Comparison of ENCODE assay signal across 25 mouse cellular contexts in the genomic region with DNA sequence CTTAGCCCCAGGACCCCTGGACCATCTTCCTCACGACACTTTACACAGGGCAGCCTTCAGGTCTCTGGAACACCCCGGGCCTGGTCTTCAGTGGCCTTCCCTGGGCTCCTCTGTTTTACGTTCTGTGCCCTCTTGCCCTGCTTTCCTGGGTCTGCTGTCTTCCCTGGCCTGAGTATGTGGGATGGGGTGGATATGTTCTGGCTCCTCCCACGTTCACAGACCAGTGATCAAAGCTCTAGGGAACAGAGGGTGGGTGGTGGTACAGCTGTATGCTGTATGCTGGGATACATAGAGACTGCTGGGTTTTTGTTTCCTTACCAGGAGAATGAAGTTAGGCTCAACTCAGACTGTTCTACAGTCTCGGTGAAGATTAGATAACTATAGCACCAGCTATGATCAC.
DNase-seq lines count a peak whose midpoint lies in the region; ATAC-seq and TF ChIP-seq lines count a peak whose summit lies in the region.
"Had no signal": no experiment of that assay in that cellular context is flagged by ENCODE, and none has a peak within 500 bp of the region (broad histone marks: within the 10 kb centered on the region; RNA-seq: fewer than 3 reads in every experiment).

No protein-coding gene starts in this region.

- no peak overlapping the region for H3K9ac ChIP-seq in hindbrain, embryonic 13.5 days
- H3K9ac ChIP-seq in hindbrain, postnatal 0 days (replicated peaks; ENCODE audit: low read length), result no peak overlapping the region
- H3K9ac ChIP-seq in neural tube, embryonic 11.5 days (ENCODE audit: low read length), result no peak overlapping the region
- no peak overlapping the region for H3K9ac ChIP-seq in neural tube, embryonic 15.5 days (replicated peaks)
- H3K9ac ChIP-seq: embryonic facial prominence, embryonic 15.5 days; hindbrain, embryonic 15.5 days; liver, embryonic 12.5 days; liver, postnatal 0 days had no signal

- 0 out of 2 replicates have a peak, but pooled peaks cover 3% of the 10 kb centered on the region for H3K4me1 ChIP-seq in hindbrain, embryonic 13.5 days (replicated peaks)
- H3K4me1 ChIP-seq in hindbrain, postnatal 0 days (ENCODE audit: insufficient read depth, low read length), result no peaks in the 10 kb centered on the region
- no peaks in the 10 kb centered on the region for H3K4me1 ChIP-seq in neural tube, embryonic 11.5 days (ENCODE audit: control insufficient read depth, insufficient read depth, low read length)
- H3K4me1 ChIP-seq in neural tube, embryonic 15.5 days, result peaks cover 3% of the 10 kb centered on the region; the same call in 1 of the 2 replicates
- H3K4me1 ChIP-seq: embryonic facial prominence, embryonic 15.5 days; hindbrain, embryonic 15.5 days had no signal

- ATAC-seq in hindbrain, embryonic 13.5 days (ENCODE audit: low FRiP score), result 0 out of 2 replicates have a peak, but pooled peaks have one; percentile 36
- no peak for ATAC-seq in hindbrain, postnatal 0 days
- ATAC-seq in neural tube, embryonic 11.5 days (ENCODE audit: insufficient read depth, low FRiP score, low TSS enrichment), result no peak
- no peak for ATAC-seq in neural tube, embryonic 15.5 days (ENCODE audit: low FRiP score)
- ATAC-seq: forebrain, embryonic 14.5 days; liver, embryonic 12.5 days; liver, postnatal 0 days had no signal

- no peaks in the 10 kb centered on the region for H3K9me3 ChIP-seq in hindbrain, embryonic 13.5 days
- no peaks in the 10 kb centered on the region for H3K9me3 ChIP-seq in hindbrain, postnatal 0 days (ENCODE audit: low read length)
- H3K9me3 ChIP-seq in neural tube, embryonic 11.5 days (ENCODE audit: control insufficient read depth, low read length), result no peaks in the 10 kb centered on the region
- no peaks in the 10 kb centered on the region for H3K9me3 ChIP-seq in neural tube, embryonic 15.5 days (replicated peaks)
- H3K9me3 ChIP-seq: embryonic facial prominence, embryonic 15.5 days; hindbrain, embryonic 15.5 days; liver, embryonic 12.5 days had no signal

- TF ChIP-seq CTCF in hindbrain, postnatal 0 days (IDR thresholded peaks at IDR 0.05; ENCODE audit: low read depth), result no peak
- no peak for TF ChIP-seq CTCF in layer of hippocampus, adult 2 months (conservative IDR thresholded peaks at IDR 0.05)

- 34% methylated on average over 5 of the region's 5 CpGs for WGBS in hindbrain, embryonic 13.5 days
- 32% methylated on average over 5 of the region's 5 CpGs for WGBS in hindbrain, postnatal 0 days
- 34% methylated on average over 5 of the region's 5 CpGs for WGBS in neural tube, embryonic 11.5 days
- WGBS in neural tube, embryonic 15.5 days, result 34% methylated on average over 5 of the region's 5 CpGs

- no peak overlapping the region for H3K4me2 ChIP-seq in hindbrain, embryonic 13.5 days
- H3K4me2 ChIP-seq in hindbrain, postnatal 0 days (ENCODE audit: low read depth, low read length), result no peak overlapping the region
- no peak overlapping the region for H3K4me2 ChIP-seq in neural tube, embryonic 11.5 days (ENCODE audit: low read depth)
- H3K4me2 ChIP-seq in neural tube, embryonic 15.5 days, result no peak overlapping the region
- H3K4me2 ChIP-seq: embryonic facial prominence, embryonic 15.5 days; heart, embryonic 11.5 days; hindbrain, embryonic 15.5 days; liver, embryonic 12.5 days had no signal

- H3K27me3 ChIP-seq in hindbrain, embryonic 13.5 days, result 0 out of 2 replicates have a peak, but pooled peaks cover 3% of the 10 kb centered on the region
- no peaks in the 10 kb centered on the region for H3K27me3 ChIP-seq in hindbrain, postnatal 0 days (ENCODE audit: insufficient read depth, low read length)
- H3K27me3 ChIP-seq in neural tube, embryonic 11.5 days (ENCODE audit: control insufficient read depth, insufficient read depth, low read length), result no peaks in the 10 kb centered on the region
- no peaks in the 10 kb centered on the region for H3K27me3 ChIP-seq in neural tube, embryonic 15.5 days (replicated peaks)
- H3K27me3 ChIP-seq: embryonic facial prominence, embryonic 15.5 days; hindbrain, embryonic 15.5 days had no signal

- H3K27ac ChIP-seq in hindbrain, embryonic 13.5 days, result no peak overlapping the region
- H3K27ac ChIP-seq in hindbrain, postnatal 0 days, result no peak overlapping the region
- H3K27ac ChIP-seq in layer of hippocampus, adult 2 months, result peak overlapping the region; percentile 47; the same call in 1 of the 2 replicates
- no peak overlapping the region for H3K27ac ChIP-seq in neural tube, embryonic 11.5 days (ENCODE audit: low read depth, low read length)
- no peak overlapping the region for H3K27ac ChIP-seq in neural tube, embryonic 15.5 days (replicated peaks)
- H3K27ac ChIP-seq: embryonic facial prominence, embryonic 15.5 days; gastrocnemius, adult 2 months; hindbrain, embryonic 15.5 days; liver, embryonic 12.5 days had no signal

- no peak for DNase-seq in hindbrain, postnatal 0 days (ENCODE audit: low spot score)
- no peak for DNase-seq in layer of hippocampus, adult 2 months (ENCODE audit: low spot score in 2 of 2)
- no peak for DNase-seq in layer of hippocampus, adult 11-12 months (ENCODE audit: low spot score)
- peak; percentile 9 for DNase-seq in neural tube, embryonic 11.5 days (ENCODE audit: low spot score)
- DNase-seq: adrenal gland, postnatal 25 days; B cell, adult 2 months; cerebellum, adult 11-12 months; cerebellum, postnatal 10 days; gastrocnemius, adult 2 months; gastrocnemius, postnatal 36 days; heart, adult 18-20 months; heart, postnatal 36 days; kidney, postnatal 10 days; liver, postnatal 0 days; lung, postnatal 36 days; retina, postnatal 1 day; right cerebral cortex, postnatal 14 days; thymus, postnatal 4 days had no signal

- H3K36me3 ChIP-seq in hindbrain, embryonic 13.5 days, result peaks cover 12% of the 10 kb centered on the region
- no peaks in the 10 kb centered on the region for H3K36me3 ChIP-seq in hindbrain, postnatal 0 days (ENCODE audit: insufficient read depth, low read length)
- no peaks in the 10 kb centered on the region for H3K36me3 ChIP-seq in neural tube, embryonic 11.5 days (ENCODE audit: control insufficient read depth, insufficient read depth, low read length)
- peaks cover 9% of the 10 kb centered on the region; the same call in 1 of the 2 replicates for H3K36me3 ChIP-seq in neural tube, embryonic 15.5 days
- H3K36me3 ChIP-seq: embryonic facial prominence, embryonic 15.5 days; liver, embryonic 12.5 days had no signal

- no peak overlapping the region for H3K4me3 ChIP-seq in hindbrain, embryonic 13.5 days
- H3K4me3 ChIP-seq in hindbrain, postnatal 0 days (ENCODE audit: low read length), result no peak overlapping the region
- H3K4me3 ChIP-seq in layer of hippocampus, adult 2 months, result no peak overlapping the region
- H3K4me3 ChIP-seq in neural tube, embryonic 11.5 days (ENCODE audit: low read depth, low read length), result no peak overlapping the region
- H3K4me3 ChIP-seq in neural tube, embryonic 15.5 days (replicated peaks), result no peak overlapping the region
- H3K4me3 ChIP-seq: embryonic facial prominence, embryonic 15.5 days; gastrocnemius, adult 2 months; hindbrain, embryonic 15.5 days; liver, embryonic 12.5 days had no signal
